Mouse (Mus musculus) cerebellum, adult 9-10 months (tissue): ENCODE data around the gene Gpa33.

Source experiments
- DNase-seq: peaks from one replicate; pipeline ENCODE4 v3.0.0; 2022

Gene Gpa33

DNA sequence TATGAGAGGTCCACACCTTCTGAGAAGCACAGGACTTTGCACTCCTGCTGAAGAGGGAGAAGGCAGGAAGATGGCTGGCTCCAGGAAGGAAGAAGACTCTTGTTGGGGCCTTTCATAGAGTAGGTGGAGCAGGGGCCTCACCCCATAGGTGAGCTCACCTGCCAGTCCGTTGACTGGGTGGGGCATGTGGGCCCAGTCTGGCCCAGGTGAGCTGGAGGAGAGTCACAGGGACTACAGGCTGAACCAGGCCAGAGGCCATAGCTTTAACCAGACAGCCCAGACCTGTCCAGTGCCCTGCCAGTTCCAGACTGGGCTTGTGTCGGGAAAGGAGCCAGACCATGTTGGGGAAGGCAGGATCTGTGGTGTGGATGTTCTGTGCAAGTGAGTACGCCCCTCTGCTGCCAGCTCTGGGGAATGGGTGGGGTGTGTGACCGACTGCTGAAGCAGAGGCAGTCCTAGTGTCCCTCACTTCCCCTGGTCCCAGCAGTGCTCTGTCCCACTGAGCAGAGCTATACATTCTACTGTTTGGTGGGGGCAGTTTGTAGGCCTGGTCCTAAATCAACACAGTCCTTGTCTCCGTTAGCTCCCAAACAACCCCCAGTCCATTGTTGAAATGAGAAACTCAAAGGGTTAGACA lies at the start of gene Gpa33:
Gpa33 (plus strand) TSS at position 15 of the 637 bp plus-strand sequence.
- DNase-seq, result no peak

DNA sequence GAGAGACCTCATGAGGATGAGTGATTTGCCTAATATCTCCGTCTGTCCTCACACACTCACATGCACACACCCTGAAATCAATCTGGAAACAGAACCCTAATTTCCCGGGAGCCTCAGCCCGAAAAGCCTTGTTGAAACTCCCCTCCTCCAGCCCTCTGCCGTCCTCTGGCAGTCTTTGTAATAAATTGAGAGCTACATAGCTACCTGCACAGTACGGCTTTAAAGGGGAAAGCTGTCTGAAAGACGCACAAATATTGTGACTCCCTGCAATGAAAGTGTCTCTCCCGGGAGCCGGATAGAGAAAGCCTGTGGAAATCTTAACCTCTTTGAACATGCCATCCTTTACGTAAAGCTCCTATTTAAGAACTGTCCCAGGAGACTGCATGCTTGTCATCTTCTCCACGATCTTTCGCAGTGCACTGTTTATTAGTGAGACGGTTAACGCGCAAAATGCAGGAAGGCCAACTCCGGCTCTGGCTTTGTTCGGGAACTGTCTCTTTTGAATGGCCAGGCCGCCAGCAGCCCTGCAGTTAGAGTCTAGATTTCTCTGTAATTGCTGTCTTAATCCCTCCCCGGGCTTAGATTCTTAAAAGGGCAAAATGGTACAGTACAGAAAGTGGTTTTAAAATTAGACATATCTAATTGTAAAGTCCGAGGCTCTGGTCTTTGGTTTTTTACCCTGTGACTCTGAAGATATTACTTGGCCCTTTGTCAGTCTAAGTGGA lies 41.4 kb upstream of the Gpa33 start:
- no peak for DNase-seq

DNA sequence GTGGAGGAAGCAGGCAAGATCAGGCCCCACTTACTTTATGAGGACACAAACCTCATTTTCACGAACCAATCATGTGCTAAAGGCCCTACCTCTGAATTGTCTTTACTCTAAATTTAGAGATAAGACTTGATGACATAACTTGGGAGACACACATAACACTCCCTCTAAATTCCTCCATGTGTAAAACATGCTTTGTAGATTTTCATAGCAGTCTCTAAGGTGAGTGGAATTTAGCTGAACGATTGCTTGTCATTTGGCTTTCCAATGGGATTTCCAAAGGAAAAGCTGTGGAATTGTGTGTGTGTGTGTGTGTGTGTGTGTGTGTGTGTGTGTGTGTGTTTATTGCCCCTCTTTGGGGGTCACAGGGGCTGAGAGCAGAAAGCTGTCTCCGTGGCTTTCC lies 40.7 kb upstream of the Gpa33 start:
- DNase-seq, result no peak

DNA sequence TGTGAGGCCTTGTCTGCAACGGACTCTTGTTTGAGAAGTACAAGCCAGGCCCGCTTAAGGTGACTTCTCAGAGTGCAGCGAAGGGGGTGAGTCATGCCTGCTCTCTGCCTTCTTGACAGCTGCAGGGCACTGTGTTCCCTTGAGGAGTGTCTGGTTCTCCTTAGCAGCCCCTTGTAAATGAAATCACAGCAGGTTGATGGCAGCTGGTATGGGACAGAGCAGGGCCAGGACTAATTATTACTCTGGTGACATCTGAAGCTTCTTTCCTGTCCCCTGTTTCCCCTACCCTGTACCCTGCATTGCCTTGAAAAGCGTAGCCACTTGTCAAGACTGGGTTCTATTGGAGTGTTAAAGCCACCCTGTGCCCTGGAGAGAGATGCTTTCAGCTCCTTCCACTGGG lies 40.3 kb upstream of the Gpa33 start:
- no peak for DNase-seq

DNA sequence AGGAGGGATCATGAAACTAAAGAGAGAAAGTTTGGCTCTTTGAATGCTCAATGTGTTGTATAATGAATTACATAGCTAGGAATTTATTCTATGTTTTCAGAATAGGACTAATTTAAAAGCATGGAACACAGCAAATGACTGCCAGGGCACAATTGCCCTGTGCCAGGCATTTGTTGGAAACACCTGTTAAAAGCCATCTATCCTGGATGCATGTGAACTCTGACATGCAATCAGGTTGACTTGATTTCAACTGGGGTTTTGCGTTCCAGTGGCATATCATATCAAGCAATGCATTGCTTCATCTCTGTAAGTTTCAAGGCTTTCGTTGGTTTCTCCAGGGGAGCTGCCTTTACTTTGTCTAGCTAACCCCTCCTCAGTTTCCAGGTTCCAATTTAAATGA lies 39.7 kb upstream of the Gpa33 start:
- DNase-seq, result no peak

DNA sequence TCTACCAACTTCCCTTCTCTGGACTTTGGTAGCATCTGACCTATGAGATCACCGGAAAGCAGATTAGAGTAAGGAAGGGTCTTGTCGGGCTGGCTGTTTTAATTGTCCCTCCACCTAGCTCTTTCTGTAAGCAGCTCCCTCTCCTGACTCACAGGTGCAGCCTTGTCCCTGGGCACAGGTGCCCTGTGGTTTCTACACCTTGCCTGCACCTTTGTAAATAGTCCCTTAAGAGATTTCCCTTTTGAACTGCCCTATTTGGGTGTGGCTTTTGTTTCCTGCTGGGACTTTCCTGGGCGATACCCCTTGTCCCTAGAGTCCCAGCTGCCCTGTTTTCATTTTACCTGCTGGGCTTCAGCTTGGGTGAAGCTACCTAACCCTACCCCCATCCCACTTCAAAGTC lies 35.6 kb upstream of the Gpa33 start:
- DNase-seq, result no peak

DNA sequence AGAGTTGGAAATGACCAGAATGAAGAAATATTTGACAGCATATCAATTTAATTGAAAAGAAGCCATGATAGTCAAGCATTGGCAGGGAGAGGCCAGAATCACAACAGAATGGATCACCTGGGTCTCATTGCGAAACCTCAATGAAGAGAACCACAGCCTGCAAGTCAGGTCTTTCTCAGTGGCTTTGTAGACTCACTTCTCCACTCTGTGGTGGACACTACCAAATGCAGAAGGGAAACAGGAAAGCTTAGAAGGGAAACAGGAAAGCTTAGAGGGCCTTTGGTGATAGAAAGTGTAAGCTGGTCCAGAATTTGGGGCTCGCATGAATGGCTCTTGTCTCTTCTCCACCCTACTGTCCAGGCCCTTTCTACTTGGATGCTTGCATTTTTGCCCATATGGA lies 31.9 kb upstream of the Gpa33 start:
- no peak for DNase-seq

DNA sequence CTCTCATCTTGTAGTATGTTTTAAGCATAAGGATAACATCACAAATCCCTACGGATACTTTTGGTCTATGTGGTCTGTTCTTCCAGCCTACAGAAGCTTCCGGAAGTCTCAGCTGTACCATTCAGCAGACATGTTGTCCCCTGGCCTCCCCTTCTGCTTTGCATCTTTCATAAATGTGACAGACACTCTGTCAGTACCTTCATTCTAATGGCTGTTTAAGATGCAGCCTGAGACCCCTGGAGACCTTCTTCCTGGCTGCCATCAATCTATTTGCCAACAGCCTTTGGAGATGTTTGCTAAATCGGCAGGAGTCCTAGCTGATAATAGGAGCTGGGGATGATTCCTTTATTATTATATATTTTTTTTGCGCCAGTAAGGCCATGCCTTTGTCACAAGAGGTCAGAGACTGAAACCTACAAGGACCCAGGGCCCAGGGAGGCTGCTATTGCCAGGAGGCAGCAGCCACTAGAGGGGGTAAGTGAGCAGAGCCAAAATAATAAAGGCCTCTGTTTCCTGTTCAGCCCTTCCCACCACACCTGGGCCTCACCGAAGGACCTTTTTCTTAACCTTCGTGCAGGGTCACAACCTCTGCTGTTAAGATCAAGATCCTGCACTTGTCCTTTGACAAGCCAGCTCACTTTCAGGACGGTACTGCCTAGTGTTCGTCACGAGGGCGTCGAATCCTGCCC lies 27.0 kb upstream of the Gpa33 start:
- DNase-seq, result no peak

DNA sequence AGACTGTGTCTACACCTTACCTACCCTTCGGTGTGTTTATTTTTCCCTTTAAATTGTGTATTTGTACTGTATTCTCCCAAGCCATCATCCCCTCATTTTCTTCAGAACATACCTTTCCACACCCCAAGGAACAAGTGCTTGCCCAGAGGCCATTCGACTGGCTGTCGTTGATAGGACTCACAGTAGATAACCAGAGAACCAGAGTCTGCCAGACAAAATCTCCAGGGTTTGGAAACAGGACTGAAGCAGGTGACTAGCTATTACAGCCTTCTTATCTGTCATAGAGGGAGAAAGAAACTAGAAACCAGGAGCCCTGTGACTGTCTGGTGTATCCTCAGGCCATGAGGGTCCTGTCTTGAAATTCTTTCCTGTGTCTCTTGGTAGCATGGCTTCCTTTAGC lies 25.2 kb upstream of the Gpa33 start:
- no peak for DNase-seq

DNA sequence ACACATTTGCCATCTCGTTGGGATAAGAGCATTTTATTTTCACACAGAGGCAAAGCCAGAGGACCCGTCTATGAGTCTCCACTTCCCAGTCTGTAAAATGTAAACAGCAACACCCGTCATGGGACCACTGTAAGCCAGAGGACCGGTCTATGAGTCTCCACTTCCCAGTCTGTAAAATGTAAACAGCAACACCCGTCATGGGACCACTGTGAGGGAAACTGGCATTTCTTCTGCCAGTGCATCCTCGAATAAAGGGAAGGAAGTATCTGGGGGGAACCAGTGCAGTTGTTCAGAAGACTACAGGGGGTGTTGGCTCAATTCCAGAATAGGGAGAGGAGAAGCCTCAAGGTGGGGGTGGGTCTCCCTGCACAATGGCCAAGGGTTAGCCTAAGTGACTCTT lies 24.6 kb upstream of the Gpa33 start:
- no peak for DNase-seq

DNA sequence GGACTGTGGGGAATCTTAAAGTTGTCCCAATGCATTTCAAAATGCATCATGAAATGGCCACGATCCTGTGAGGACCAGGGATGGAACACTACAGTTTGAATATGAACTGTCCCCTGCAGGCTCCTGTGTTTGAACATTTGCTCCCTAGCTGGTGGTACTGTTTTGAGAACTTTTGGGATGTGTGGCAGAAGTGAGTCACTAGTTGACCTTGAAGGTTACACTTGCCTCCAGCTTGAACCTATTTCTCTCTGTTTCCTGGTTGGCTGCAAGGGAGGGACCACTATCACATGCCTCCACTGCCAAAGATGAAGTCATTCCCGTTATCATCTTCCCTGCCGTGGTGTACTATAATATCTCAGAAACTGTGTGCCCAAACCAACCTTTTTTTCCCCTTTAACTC lies 15.1 kb upstream of the Gpa33 start:
- no peak for DNase-seq

DNA sequence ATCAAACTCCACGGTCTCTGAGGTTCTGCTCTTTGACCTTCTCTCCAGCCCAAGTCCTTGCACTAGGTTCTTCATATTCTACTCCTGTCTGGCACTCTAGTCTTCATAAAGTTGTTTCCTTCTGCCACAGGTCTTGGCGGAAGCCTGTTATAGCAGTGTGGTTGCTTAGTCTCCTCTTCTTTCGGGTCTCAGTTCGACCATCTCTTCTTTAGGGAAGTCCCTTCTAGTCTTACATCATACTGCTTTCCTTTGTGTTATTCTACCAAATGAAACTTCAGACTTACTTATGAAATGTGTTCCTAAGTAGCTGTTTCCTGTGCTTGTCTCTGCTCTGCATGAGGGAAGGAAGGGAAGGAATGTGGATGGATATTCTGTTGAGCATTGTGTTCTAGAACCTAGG lies 14.3 kb upstream of the Gpa33 start:
- DNase-seq, result no peak

DNA sequence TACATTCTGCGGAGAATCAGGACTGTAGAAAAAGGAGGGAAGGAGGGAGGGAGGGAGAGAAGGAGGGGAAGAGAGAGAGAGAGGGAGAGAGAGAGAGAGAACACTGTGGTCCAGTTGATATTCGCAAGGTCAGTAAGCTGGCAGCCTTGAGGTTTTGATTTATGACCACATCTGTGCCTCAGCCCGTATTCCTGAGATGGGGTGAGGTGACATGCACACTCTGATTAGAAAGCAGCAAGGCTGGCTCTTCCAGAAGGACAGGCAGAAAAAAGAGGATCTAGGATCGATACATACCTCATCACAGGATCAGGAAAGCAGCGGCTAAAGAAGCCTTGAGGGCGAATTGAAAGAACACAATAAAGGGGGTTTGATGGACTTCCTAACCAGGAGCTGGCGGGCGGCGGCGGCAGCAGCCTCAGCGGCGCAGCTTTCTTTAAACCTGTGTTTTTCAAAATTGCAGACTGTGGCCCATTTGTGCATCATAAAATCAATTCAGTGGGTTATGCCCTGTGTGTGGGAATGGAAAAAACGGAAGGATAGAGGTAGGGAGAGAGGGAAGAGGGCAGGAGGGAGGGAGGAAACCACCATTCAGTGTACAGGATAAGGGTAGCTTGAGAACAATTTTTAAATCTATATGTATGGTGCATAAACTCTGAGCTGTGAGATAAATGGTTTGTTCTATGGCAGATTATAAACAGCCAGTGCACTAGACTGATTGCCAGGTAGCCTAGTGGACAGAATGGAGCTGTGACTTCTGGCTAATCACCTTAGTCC lies 12.0 kb upstream of the Gpa33 start:
- DNase-seq, result no peak

DNA sequence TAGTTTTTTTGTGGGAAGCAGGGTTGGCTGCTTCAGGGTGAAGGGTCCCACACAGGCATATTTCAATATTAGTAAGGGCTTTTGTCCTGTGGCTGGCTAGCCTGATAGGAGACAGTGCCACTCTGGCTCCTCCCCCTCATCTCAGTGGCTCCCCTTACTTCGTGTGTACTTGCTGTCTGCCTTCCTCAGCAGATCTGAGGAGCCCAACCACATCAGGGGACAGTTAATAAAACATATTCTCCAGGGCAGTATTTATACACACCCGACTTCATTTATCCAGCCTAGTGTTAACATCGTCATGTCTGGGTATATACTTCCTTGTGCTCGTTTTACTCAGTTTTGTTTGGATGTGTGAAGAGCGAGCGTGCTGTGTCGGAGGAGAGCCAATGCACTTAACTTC lies 7.9 kb upstream of the Gpa33 start:
- no peak for DNase-seq

DNA sequence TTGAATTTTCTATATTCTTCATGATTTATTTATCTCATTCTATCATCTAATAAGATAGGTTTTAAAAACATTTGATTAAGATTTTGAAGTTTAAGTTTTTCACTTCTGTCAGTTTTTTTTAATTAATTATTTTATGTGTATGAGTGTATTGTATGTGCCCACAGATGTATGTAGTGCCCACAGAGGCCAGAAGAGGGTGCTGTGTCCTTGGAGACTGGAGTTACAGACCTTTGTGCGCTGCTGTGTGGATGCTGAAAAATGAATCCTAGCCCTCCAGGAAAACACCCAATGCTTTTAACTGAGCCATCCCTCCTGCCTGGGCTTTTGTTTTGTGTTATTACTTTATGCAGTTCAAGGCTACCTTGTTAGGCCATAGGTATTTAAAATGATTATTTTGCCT lies 7.0 kb upstream of the Gpa33 start:
- no peak for DNase-seq

DNA sequence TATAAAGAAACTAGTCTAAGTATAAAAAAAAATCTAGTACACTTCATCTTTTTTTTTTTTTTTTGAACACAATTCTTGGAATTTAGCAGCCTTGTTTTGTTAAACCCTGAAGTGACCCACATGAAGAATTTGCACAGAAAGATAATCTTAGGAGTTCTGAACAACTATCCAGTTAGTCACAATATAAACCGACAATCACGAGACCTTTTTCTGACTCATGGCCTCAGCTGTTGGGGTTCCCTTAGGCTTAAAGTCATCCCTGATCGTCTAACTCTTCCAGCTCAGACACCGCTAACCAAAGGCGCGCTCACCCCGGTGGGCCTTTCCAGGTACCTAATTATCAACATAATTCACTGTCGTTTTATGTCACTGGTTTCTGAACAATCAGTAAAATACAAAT lies 6.3 kb upstream of the Gpa33 start:
- DNase-seq, result no peak

DNA sequence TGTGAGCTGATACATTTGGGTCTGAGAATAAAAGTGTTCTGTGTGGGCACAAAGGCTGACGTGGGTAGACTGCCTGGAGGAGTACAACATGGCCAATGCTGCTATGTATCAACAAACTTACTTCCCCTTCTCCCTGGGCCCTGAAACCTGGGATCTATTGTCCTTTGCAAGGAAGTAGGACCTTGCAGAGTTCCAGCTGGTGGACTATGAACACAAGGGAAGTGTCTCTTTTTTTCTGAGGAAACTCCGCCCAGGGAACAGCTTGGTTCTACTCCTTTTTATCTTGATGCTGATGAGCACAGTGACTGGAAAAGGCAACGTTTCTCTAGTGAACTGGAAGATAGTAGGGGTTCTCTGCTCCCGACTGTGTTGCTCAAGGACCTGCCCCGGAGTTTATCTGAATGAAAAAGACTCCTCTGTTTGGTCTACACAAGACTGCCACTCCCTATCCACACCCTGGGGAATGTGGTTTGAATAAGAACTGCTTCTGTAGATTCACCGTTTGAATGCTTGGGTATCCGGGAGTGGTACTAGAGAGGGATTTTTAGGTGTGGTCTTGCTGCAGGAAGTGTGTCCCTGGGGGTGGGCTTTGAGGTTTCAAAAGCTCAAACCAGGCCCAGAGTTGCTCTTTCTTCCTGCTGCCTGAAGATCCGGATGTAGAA lies 5.0 kb upstream of the Gpa33 start:
- no peak for DNase-seq

DNA sequence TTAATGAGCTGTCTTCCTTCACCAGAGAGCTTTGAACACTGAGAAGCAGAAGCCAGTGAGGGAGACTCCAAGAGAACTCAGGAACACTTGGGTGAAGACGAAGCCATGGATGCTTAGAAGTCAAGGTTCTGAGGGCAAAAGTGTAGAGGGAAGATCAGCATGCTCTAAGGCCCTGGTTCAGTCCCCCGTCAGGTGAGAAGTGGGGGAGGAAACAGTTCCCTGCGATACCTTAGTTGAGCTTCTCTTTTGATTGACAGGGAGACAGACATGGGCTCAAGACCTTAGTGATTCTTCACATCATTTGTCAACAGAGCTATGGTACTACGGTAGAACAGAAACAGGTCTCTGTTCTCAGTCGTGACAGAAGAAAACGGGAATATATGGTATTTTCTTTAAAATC lies 3.7 kb upstream of the Gpa33 start:
- no peak for DNase-seq

DNA sequence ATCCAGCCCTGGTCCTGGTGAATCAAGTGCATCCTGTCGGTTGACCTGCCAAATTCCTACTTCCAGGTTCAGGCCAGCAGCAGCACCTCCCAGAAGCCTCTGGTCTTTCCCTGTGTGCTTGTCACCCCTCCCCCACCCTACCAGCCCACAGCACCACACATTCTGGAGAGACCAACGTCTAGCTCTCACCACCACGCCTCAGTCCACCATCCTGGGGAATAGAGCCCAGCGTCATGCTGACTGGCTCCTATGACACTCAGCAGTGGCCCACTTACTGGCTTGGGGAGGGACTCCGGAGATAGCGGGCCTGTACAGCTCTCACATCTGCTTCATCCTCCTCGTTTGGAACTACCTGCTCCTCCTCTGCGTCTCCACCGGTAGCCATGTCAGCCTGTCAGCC lies 3.2 kb upstream of the Gpa33 start:
- DNase-seq, result no peak

DNA sequence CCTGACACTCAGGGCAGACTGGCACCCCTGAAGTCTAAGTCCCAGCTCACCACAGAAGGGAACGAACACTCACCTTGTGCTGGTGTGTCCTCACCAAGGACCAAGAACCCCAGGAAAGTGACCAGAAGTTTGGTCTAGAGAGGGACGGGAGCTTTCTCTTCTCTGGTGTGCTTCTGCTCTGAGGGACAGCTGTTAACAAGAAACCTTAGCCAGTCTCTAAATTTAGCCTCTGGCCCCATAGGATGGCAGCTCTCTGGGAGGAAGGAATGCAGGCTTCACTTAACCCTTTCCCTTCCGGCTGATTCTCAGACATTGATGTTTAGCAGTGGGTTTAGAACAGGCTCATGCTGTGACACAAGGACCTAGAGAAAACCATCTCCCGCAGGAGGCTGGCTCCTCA lies 2.3 kb upstream of the Gpa33 start, which contains the start of gene Dusp27:
Dusp27 (minus strand) TSS at position 204 of the 400 bp plus-strand sequence.
- no peak for DNase-seq

DNA sequence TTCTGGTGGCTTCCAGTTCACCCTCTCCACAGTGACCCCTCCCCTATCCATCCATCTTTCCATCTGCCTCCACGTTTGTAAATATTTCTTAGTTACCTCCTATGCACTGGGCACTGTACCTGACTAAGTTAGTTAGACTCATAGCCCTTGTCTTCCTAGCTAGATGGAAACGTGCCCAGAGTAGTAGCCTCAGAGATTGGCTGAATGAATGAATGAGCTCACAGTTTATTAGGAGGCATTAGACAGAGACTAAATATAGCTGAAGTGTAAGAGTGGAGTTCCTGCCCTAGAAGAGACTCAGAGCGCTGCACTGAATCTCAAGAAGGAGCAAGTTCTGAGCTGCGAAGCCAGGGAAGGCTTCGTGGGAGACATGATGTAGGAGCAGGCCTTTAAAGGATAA lies 1.5 kb upstream of the Gpa33 start:
- no peak for DNase-seq

DNA sequence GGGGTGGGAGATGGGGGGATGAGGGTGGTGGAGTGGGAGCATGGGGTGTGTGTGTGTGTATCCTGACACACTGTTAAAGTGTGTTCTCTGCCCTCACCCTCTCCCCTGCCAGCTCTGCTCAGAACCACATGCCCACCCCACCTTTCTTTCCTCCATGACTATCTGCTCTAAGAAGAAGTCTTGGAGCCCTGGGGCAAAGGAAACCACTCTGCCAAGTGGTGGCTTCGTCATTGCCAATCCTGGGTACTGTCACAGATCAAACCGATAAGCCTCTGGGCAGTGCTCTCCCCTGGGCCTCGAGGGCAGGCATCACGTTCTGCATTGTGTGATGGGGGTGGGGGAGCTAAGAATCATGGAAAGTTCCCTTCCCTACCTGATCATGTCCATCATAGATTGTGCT lies 2.3 kb downstream of the Gpa33 start:
- DNase-seq, result no peak
